Mouse (Mus musculus) myocyte (in vitro differentiated cells): ENCODE data around the gene Pcsk4.

Source experiments
- CEBPB ChIP-seq: IDR thresholded peaks from 2 replicates; pipeline ENCODE4 v1.6.1; 2011; ENCODE audit warnings: mild to moderate bottlenecking, moderate library complexity; ENCODE audit not compliant: poor library complexity, insufficient read depth, severe bottlenecking
- E2F4 ChIP-seq: IDR thresholded peaks from one replicate; pipeline ENCODE4 v1.6.1; 2011; ENCODE audit warnings: mild to moderate bottlenecking, control low read depth, moderate library complexity; ENCODE audit not compliant: insufficient read depth
- MAX ChIP-seq: IDR thresholded peaks from one replicate; pipeline ENCODE4 v1.6.1; 2011; ENCODE audit warnings: low read depth, mild to moderate bottlenecking, control low read depth
- POLR2A ChIP-seq: IDR thresholded peaks from one replicate; pipeline ENCODE4 v1.6.1; 2011; ENCODE audit warnings: low read depth, mild to moderate bottlenecking, control low read depth, moderate library complexity; ENCODE audit not compliant: insufficient read length
- POLR2AphosphoS2 ChIP-seq: IDR thresholded peaks from one replicate; pipeline ENCODE4 v1.6.1; 2011; ENCODE audit warnings: low read depth, control low read depth; ENCODE audit not compliant: insufficient read length
- REST ChIP-seq: IDR thresholded peaks from one replicate; pipeline ENCODE4 v1.6.1; 2011; ENCODE audit warnings: mild to moderate bottlenecking, control low read depth, moderate library complexity; ENCODE audit not compliant: insufficient read depth, insufficient read length
- SRF ChIP-seq: IDR thresholded peaks from one replicate; pipeline ENCODE4 v1.6.1; 2011; ENCODE audit warnings: low read depth; ENCODE audit not compliant: control insufficient read depth, insufficient read length
- TCF12 ChIP-seq: IDR thresholded peaks from one replicate; pipeline ENCODE4 v1.6.1; 2011; ENCODE audit warnings: mild to moderate bottlenecking, control low read depth; ENCODE audit not compliant: poor library complexity, insufficient read depth, severe bottlenecking
- USF1 ChIP-seq: IDR thresholded peaks from one replicate; pipeline ENCODE4 v1.6.1; 2011; ENCODE audit warnings: low read depth, mild to moderate bottlenecking, control low read depth, moderate library complexity

- no peak for TF ChIP-seq POLR2A
- TF ChIP-seq SRF, result no peak
- no peak for TF ChIP-seq POLR2AphosphoS2
- no peak for TF ChIP-seq MAX
- TF ChIP-seq E2F4, result no peak
- no peak for TF ChIP-seq CEBPB
- no peak for TF ChIP-seq REST
- TF ChIP-seq USF1, result no peak
- TF ChIP-seq TCF12, result no peak
Measured at GRCm38 (mm10) chr10:80288097-80288496, 41.2 kb downstream of the Pcsk4 start.
